Mouse (Mus musculus) heart, postnatal 10 days (tissue): ENCODE measurements around the gene Gm4201. TPM values are rescaled to one million over a fixed set of nuclear protein-coding genes. Genes with fewer than 3 reads are reported as not detected.
"Not testable (repeated sequence)": the region's sequence is repeated elsewhere in the genome, so short reads cannot be mapped to it uniquely, and the experiment has no call there.

Experiments used
- DNase-seq, 2 experiments: peaks; one replicate each; pipeline ENCODE4 v3.0.0; 2021
- intact Hi-C: fragments of 180-260 bp; cut with DNase I; formaldehyde crosslinking; loops from one replicate; pipeline ENCODE4 v1.15.1; 2025
- total RNA-seq, 2 experiments: library from RNA; stranded (reverse); gene quantifications; 2 replicates each; pipeline ENCODE4 v1.2.3; 2021

The Gm4201 gene
- total RNA-seq: not detected

DNA sequence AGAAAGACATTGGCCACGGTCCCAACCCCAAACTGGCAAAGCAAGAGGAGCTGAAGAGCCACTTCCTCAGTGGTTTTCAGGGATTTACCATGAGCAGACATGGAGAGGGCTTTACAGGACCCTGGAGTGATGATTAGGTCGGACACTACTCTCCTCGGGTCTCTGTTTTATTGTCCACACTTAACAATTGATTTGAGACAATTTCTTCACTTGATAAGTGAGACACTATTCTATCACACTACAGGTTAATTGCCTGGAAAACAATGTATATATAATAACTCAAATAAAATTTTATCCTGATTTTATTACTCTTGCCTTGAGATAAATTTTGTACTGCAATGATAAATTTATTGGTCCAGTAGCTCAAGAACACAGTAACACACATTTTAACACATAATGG lies at the start of gene Gm4201:
Gm4201 (minus strand) TSS at position 101 of the 400 bp plus-strand sequence.
- DNase-seq, intact Hi-C loops: not testable (repeated sequence)

DNA sequence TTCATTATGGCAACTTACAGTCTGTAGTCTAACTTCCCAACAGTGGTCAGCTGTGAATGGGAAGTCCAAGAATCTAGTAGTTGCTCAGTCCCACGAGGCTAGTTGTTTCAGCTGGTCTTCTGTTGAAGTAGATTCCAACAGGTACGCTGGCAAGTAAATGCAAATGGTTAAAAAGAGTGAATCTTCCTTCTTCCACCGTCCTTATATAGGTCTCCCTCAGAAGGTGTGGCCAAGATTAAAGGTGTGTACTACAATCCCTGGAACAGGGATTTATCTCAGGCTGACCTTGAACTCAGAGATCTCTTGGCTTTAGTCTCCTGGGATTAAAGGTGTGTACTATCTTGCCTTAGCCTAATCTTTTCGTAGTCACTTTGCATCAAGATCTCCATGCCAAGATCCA lies 22.9 kb upstream of the Gm4201 start, which contains the start of gene Gm4565:
Gm4565 (minus strand) TSS at position 101 of the 400 bp plus-strand sequence.
- intact Hi-C loops, DNase-seq: not testable (repeated sequence)

DNA sequence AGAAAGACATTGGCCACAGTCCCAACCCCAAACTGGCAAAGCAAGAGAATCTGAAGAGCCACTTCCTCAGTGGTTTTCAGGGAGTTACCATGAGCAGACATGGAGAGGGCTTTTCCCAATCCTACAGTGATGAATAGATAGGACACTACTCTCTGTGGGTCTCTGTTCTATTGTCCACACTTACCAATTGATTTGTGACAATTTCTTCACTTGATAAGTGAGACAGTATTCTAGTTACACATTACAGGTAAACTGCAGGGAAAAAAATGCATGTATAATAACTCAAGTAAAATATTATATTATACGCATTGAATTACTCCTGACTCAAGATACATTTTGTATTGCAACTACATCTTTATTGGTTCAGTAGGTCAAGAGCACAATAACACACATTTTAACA lies 30.4 kb downstream of the Gm4201 start, which contains the start of gene Gm8677:
Gm8677 (minus strand) TSS at position 101 of the 400 bp plus-strand sequence.
- intact Hi-C loops: not testable (repeated sequence)

DNA sequence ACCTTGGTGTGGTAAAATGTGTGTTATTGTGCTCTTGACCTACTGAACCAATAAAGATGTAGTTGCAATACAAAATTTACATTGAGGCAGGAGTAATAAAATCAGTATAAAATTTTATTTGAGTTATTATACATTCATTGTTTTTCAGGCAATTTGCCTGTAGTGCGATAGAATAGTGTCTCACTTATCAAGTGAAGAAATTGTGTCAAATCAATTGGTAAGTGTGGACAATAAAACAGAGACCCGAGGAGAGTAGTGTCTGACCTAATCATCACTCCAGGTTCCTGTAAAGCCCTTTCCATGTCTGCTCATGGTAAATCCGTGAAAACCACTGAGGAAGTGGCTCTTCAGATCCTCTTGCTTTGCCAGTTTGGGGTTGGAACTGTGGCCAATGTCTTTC lies 42.5 kb downstream of the Gm4201 start, which contains the start of gene Vmn1r152:
Vmn1r152 (plus strand) TSS at position 301 of the 400 bp plus-strand sequence.
- DNase-seq, intact Hi-C loops: not testable (repeated sequence)

More for the DNA sequence above, 30.4 kb downstream of the Gm4201 start, which contains the start of gene Gm8677:
- not testable (repeated sequence) for DNase-seq

Other genes starting within 250 kb of the Gm4201 start
- gene Gm4187, start 235.6 kb downstream of the Gm4201 start, total RNA-seq: not detected
- not detected for gene Gm8660, start 194.3 kb downstream of the Gm4201 start, total RNA-seq
- not detected for gene Vmn1r148, start 151.8 kb downstream of the Gm4201 start, total RNA-seq
- not detected for gene Vmn1r149, start 127.1 kb downstream of the Gm4201 start, total RNA-seq
- gene Gm10665, start 101.3 kb downstream of the Gm4201 start, total RNA-seq: not detected
- not detected for gene Vmn1r151, start 65.7 kb downstream of the Gm4201 start, total RNA-seq
- gene Vmn1r152, start 42.4 kb downstream of the Gm4201 start, total RNA-seq: not detected
- gene Gm8677, start 30.5 kb downstream of the Gm4201 start, total RNA-seq: not detected
- gene Gm4565, start 22.8 kb upstream of the Gm4201 start, total RNA-seq: not detected
- not detected for gene Vmn1r155, start 92.7 kb upstream of the Gm4201 start, total RNA-seq
- not detected for gene Gm8693, start 127.0 kb upstream of the Gm4201 start, total RNA-seq
- not detected for gene Gm4567, start 154.4 kb upstream of the Gm4201 start, total RNA-seq
- gene Vmn1r157, start 196.4 kb upstream of the Gm4201 start, total RNA-seq: not detected
- not detected for gene Vmn1r158, start 225.4 kb upstream of the Gm4201 start, total RNA-seq